In genomic region chr16:17956052-17956638, GRCm38 (mm10) we compare ENCODE assay signal across 13 mouse cellular contexts. TPM values are rescaled to one million over a fixed set of nuclear protein-coding genes. Genes with fewer than 3 reads are reported as not detected.
"Had no signal": no experiment of that assay in that cellular context is flagged by ENCODE, and none has a peak within 500 bp of the region (broad histone marks: within the 10 kb centered on the region; RNA-seq: fewer than 3 reads in every experiment).

No protein-coding gene starts in this region.

RNA-seq across cellular contexts. Expression of gene Vpreb2, which starts 24.1 kb away (rescaled TPM):
- total RNA-seq: neutrophil, adult 5-6 weeks had no signal
- polyA plus RNA-seq: neural tube, embryonic 13.5 days; neural tube, embryonic 14.5 days; neural tube, embryonic 15.5 days; small intestine, adult 2 months; spleen, adult 2 months; stomach, embryonic 14.5 days; stomach, embryonic 16.5 days; stomach, postnatal 0 days; testis, adult 2 months; urinary bladder, adult 2 months had no signal

RNA-seq across cellular contexts. Expression of gene Gsc2, which starts 41.3 kb away (rescaled TPM):
- total RNA-seq: neutrophil, adult 5-6 weeks had no signal
- polyA plus RNA-seq: neural tube, embryonic 13.5 days; neural tube, embryonic 14.5 days; neural tube, embryonic 15.5 days; small intestine, adult 2 months; spleen, adult 2 months; stomach, embryonic 14.5 days; stomach, embryonic 15.5 days; stomach, embryonic 16.5 days; thymus, postnatal 0 days; urinary bladder, adult 2 months had no signal

RNA-seq across cellular contexts. Expression of gene Tssk2, which starts 57.7 kb away (rescaled TPM):
- total RNA-seq: neutrophil, adult 5-6 weeks had no signal
- polyA plus RNA-seq: neural tube, embryonic 13.5 days; neural tube, embryonic 14.5 days; neural tube, embryonic 15.5 days; small intestine, adult 2 months; spleen, adult 2 months; stomach, embryonic 14.5 days; stomach, embryonic 16.5 days; stomach, postnatal 0 days; thymus, postnatal 0 days; urinary bladder, adult 2 months had no signal
